Mouse (Mus musculus) heart, adult 2 months (tissue): ENCODE data around the gene Gab2.

ENCODE experiments used
- CTCF ChIP-seq: fragments of 200-600 bp; IDR thresholded peaks from 2 replicates; pipeline ENCODE4 v1.8.1; 2022; ENCODE audit warnings: antibody characterized with exemption, mild to moderate bottlenecking, moderate library complexity
- EP300 ChIP-seq: fragments of 200-500 bp; IDR thresholded peaks from 2 replicates; pipeline ENCODE4 v1.6.1; 2011; ENCODE audit warnings: low read depth, low read length, control low read depth; ENCODE audit not compliant: insufficient read depth

- TF ChIP-seq EP300: no peak
- TF ChIP-seq CTCF: no peak
Observed at GRCm38 (mm10) chr7:97346822-97347166, 265.4 kb downstream of the Gab2 start.
